Mouse (Mus musculus) limb, embryonic 14.5 days (tissue): ENCODE data around the gene Nfkbil1. TPM values are rescaled to one million over a fixed set of nuclear protein-coding genes. Genes with fewer than 3 reads are reported as not detected.

Experiments
- ATAC-seq: fragments of 200-750 bp; cut with Nextera tagmentation; 2 replicates; pipeline ENCODE4 v1.8.0; 2017; ENCODE audit warnings: low read depth, moderate number of reproducible peaks, moderate TSS enrichment; ENCODE audit not compliant: low FRiP score
- DNase-seq: peaks from one replicate; pipeline ENCODE4 v3.0.0-alpha.2; 2015; ENCODE audit warnings: low spot score
- H3K27ac ChIP-seq: fragments of 300-500 bp; sonication (generic); replicated peaks from 2 replicates; pipeline ENCODE4 v1.5.1; 2014; ENCODE audit warnings: low read depth, mild to moderate bottlenecking, low read length, moderate library complexity, mixed read lengths
- H3K27me3 ChIP-seq: fragments of 300-500 bp; sonication (generic); 2 replicates; pipeline ENCODE4 v1.6.1; 2014; ENCODE audit warnings: low read length, mixed read lengths; ENCODE audit not compliant: control insufficient read depth, insufficient read depth
- H3K36me3 ChIP-seq: fragments of 300-500 bp; sonication (generic); 2 replicates; pipeline ENCODE4 v1.6.1; 2014; ENCODE audit warnings: mild to moderate bottlenecking, low read length, moderate library complexity, mixed read lengths; ENCODE audit not compliant: control insufficient read depth, insufficient read depth
- H3K4me1 ChIP-seq: fragments of 300-500 bp; sonication (generic); 2 replicates; pipeline ENCODE4 v1.6.1; 2014; ENCODE audit warnings: antibody characterized with exemption, low read length, mixed read lengths; ENCODE audit not compliant: control insufficient read depth, insufficient read depth
- H3K4me2 ChIP-seq: fragments of 300-500 bp; sonication (generic); replicated peaks from 2 replicates; pipeline ENCODE4 v1.6.1; 2014; ENCODE audit warnings: low read depth, mild to moderate bottlenecking, low read length, moderate library complexity; ENCODE audit not compliant: severe bottlenecking
- H3K4me3 ChIP-seq: fragments of 300-500 bp; sonication (generic); replicated peaks from 2 replicates; pipeline ENCODE4 v1.5.1; 2014; ENCODE audit warnings: low read length
- H3K9ac ChIP-seq: fragments of 300-500 bp; sonication (generic); 2 replicates; pipeline ENCODE4 v1.6.1; 2014; ENCODE audit warnings: mild to moderate bottlenecking, low read depth, low read length, moderate library complexity; ENCODE audit not compliant: severe bottlenecking
- H3K9me3 ChIP-seq: fragments of 300-500 bp; sonication (generic); 2 replicates; pipeline ENCODE4 v1.6.1; 2016; ENCODE audit warnings: low read length; ENCODE audit not compliant: control insufficient read depth
- POLR2A ChIP-seq: fragments of 200-500 bp; IDR thresholded peaks from 2 replicates; pipeline ENCODE4 v1.8.0; 2012; ENCODE audit warnings: inconsistent platforms, mild to moderate bottlenecking, moderate library complexity, borderline replicate concordance; ENCODE audit not compliant: insufficient read depth, insufficient read length; ENCODE audit errors: extremely low read depth
- WGBS: fragments of 180-500 bp; shearing (Covaris S2); extraction: QIAGEN DNeasy Blood & Tissue Kit; methylation state at CpG from one replicate; pipeline ENCODE4 v1.1.7; 2014; 5-methylcytosine and 5-hydroxymethylcytosine counted together
- microRNA-seq: library from miRNA; unstranded; fragments of <30 nt; microRNA quantifications from one replicate; pipeline ENCODE4, GENCODE M21; 2016
- polyA plus RNA-seq, 2 experiments: library from polyadenylated mRNA; depleted of rRNA in 1 of 2; stranded (reverse) in 1 of 2; unstranded in 1 of 2; fragments of >200 nt; fragmentation: Nextera tagmentation in 1 of 2; extraction: Ambion mirVana in 1 of 2; gene quantifications; 2 replicates each; pipeline versions ENCODE4 v1.2.1 to v1.2.3; 2012 to 2014

Gene Nfkbil1
- polyA plus RNA-seq, 2 experiments, result 4.9 to 17.0 TPM

- Histone ChIP-seq H3K9ac (no peak overlapping the region), H3K4me2 (no peak overlapping the region), H3K4me1 (0 out of 2 replicates have a peak, but pooled peaks cover 3% of the 10 kb centered on the region), H3K36me3 (no peaks in the 10 kb centered on the region), H3K9me3 (no peaks in the 10 kb centered on the region), H3K27me3 (no peaks in the 10 kb centered on the region), H3K4me3 (no peak overlapping the region), H3K27ac (no peak overlapping the region; the same call in 1 of the 2 replicates)
- TF ChIP-seq POLR2A, result no peak
- WGBS, result 61% methylated on average over 3 of the region's 3 CpGs
- ATAC-seq (no peak), DNase-seq (no peak)
Measured at GRCm38 (mm10) chr17:35173329-35173728, 62.3 kb downstream of the Nfkbil1 start.

GRCm38 (mm10) chr17:35172445-35173234 lies 63.0 kb downstream of the Nfkbil1 start:
- Histone ChIP-seq H3K36me3 (no peaks in the 10 kb centered on the region), H3K9me3 (no peaks in the 10 kb centered on the region), H3K27me3 (no peaks in the 10 kb centered on the region), H3K27ac (no peak overlapping the region), H3K4me2 (no peak overlapping the region), H3K9ac (no peak overlapping the region), H3K4me1 (0 out of 2 replicates have a peak, but pooled peaks cover 3% of the 10 kb centered on the region), H3K4me3 (no peak overlapping the region)
- ATAC-seq, result no peak
- 75% methylated on average over 11 of the region's 11 CpGs for WGBS
- TF ChIP-seq POLR2A, result no peak
- no peak for DNase-seq

Small RNAs within 50 kb of the gene (microRNA-seq; reads per million reads assigned to microRNA genes)
- not detected for gene Mir6973a
- not detected for gene Mir6974
- gene Mir6975, result 1.8 reads per million
- not detected for gene Mir8094

Other genes starting within 250 kb of the Nfkbil1 start
Only the 30 nearest of the 35 such genes appear.
- gene Msh5, start 189.0 kb downstream of the Nfkbil1 start, polyA plus RNA-seq (2012; rRNA removed), result 6.4 and 6.5 TPM in 2 replicates
- 3.4 and 3.5 TPM in 2 replicates for gene Msh5, start 189.0 kb downstream of the Nfkbil1 start, polyA plus RNA-seq (2014; fragmentation: Nextera tagmentation; extraction: Ambion mirVana)
- gene Clic1, start 185.8 kb downstream of the Nfkbil1 start, polyA plus RNA-seq (2012; rRNA removed), result 229 and 236 TPM in 2 replicates
- 103 and 108 TPM in 2 replicates for gene Clic1, start 185.8 kb downstream of the Nfkbil1 start, polyA plus RNA-seq (2014; fragmentation: Nextera tagmentation; extraction: Ambion mirVana)
- gene Ddah2, start 176.8 kb downstream of the Nfkbil1 start, polyA plus RNA-seq (2012; rRNA removed), result 271 and 326 TPM in 2 replicates
- gene Ddah2, start 176.8 kb downstream of the Nfkbil1 start, polyA plus RNA-seq (2014; fragmentation: Nextera tagmentation; extraction: Ambion mirVana), result 358 and 403 TPM in 2 replicates
- 3.4 and 5.5 TPM in 2 replicates for gene Ly6g6c, start 170.4 kb downstream of the Nfkbil1 start, polyA plus RNA-seq (2012; rRNA removed)
- gene Ly6g6c, start 170.4 kb downstream of the Nfkbil1 start, polyA plus RNA-seq (2014; fragmentation: Nextera tagmentation; extraction: Ambion mirVana), result 10.4 and 22.3 TPM in 2 replicates
- 0.45 and 0.47 TPM in 2 replicates for gene Mpig6b, start 169.6 kb downstream of the Nfkbil1 start, polyA plus RNA-seq (2012; rRNA removed)
- gene Mpig6b, start 169.6 kb downstream of the Nfkbil1 start, polyA plus RNA-seq (2014; fragmentation: Nextera tagmentation; extraction: Ambion mirVana), result 0.64 and 1.3 TPM in 2 replicates
- 14.2 and 14.8 TPM in 2 replicates for gene Ly6g6e, start 158.9 kb downstream of the Nfkbil1 start, polyA plus RNA-seq (2012; rRNA removed)
- gene Ly6g6e, start 158.9 kb downstream of the Nfkbil1 start, polyA plus RNA-seq (2014; fragmentation: Nextera tagmentation; extraction: Ambion mirVana), result 18.0 and 28.4 TPM in 2 replicates
- gene Ly6g6d, start 157.7 kb downstream of the Nfkbil1 start, polyA plus RNA-seq (2012; rRNA removed), result 1.3 and 2.3 TPM in 2 replicates
- 2.0 TPM in 1 of 2 replicates, not detected in the other for gene Ly6g6d, start 157.7 kb downstream of the Nfkbil1 start, polyA plus RNA-seq (2014; fragmentation: Nextera tagmentation; extraction: Ambion mirVana)
- gene Ly6g6f, start 150.2 kb downstream of the Nfkbil1 start, polyA plus RNA-seq (2012; rRNA removed), result 0.14 and 0.73 TPM in 2 replicates
- 0.28 TPM in 1 of 2 replicates, not detected in the other for gene Ly6g6f, start 150.2 kb downstream of the Nfkbil1 start, polyA plus RNA-seq (2014; fragmentation: Nextera tagmentation; extraction: Ambion mirVana)
- gene Abhd16a, start 146.5 kb downstream of the Nfkbil1 start, polyA plus RNA-seq (2012; rRNA removed), result 98.6 and 157 TPM in 2 replicates
- 78.0 and 88.3 TPM in 2 replicates for gene Abhd16a, start 146.5 kb downstream of the Nfkbil1 start, polyA plus RNA-seq (2014; fragmentation: Nextera tagmentation; extraction: Ambion mirVana)
- not detected in 2 replicates for gene Ly6g5c, start 127.5 kb downstream of the Nfkbil1 start, polyA plus RNA-seq (2012; rRNA removed)
- not detected in 2 replicates for gene Ly6g5c, start 127.5 kb downstream of the Nfkbil1 start, polyA plus RNA-seq (2014; fragmentation: Nextera tagmentation; extraction: Ambion mirVana)
- 2.1 and 3.5 TPM in 2 replicates for gene Ly6g5b, start 120.4 kb downstream of the Nfkbil1 start, polyA plus RNA-seq (2012; rRNA removed)
- gene Ly6g5b, start 120.4 kb downstream of the Nfkbil1 start, polyA plus RNA-seq (2014; fragmentation: Nextera tagmentation; extraction: Ambion mirVana), result 0.59 and 0.68 TPM in 2 replicates
- 13.6 and 15.1 TPM in 2 replicates for gene Gpank1, start 114.3 kb downstream of the Nfkbil1 start, polyA plus RNA-seq (2012; rRNA removed)
- gene Gpank1, start 114.3 kb downstream of the Nfkbil1 start, polyA plus RNA-seq (2014; fragmentation: Nextera tagmentation; extraction: Ambion mirVana), result 17.5 and 20.0 TPM in 2 replicates
- gene Csnk2b, start 113.7 kb downstream of the Nfkbil1 start, polyA plus RNA-seq (2012; rRNA removed), result 181 and 250 TPM in 2 replicates
- 275 and 308 TPM in 2 replicates for gene Csnk2b, start 113.7 kb downstream of the Nfkbil1 start, polyA plus RNA-seq (2014; fragmentation: Nextera tagmentation; extraction: Ambion mirVana)
- gene D17H6S53E, start 109.4 kb downstream of the Nfkbil1 start, polyA plus RNA-seq (2012; rRNA removed), result 5.7 and 6.6 TPM in 2 replicates
- gene D17H6S53E, start 109.4 kb downstream of the Nfkbil1 start, polyA plus RNA-seq (2014; fragmentation: Nextera tagmentation; extraction: Ambion mirVana), result 6.4 and 8.2 TPM in 2 replicates
- 1.1 and 1.7 TPM in 2 replicates for gene Apom, start 103.7 kb downstream of the Nfkbil1 start, polyA plus RNA-seq (2012; rRNA removed)
- 0.26 TPM in 1 of 2 replicates, not detected in the other for gene Apom, start 103.7 kb downstream of the Nfkbil1 start, polyA plus RNA-seq (2014; fragmentation: Nextera tagmentation; extraction: Ambion mirVana)
- 265 and 361 TPM in 2 replicates for gene Bag6, start 100.6 kb downstream of the Nfkbil1 start, polyA plus RNA-seq (2012; rRNA removed)
- 76.2 and 82.8 TPM in 2 replicates for gene Bag6, start 100.6 kb downstream of the Nfkbil1 start, polyA plus RNA-seq (2014; fragmentation: Nextera tagmentation; extraction: Ambion mirVana)
- 404 and 512 TPM in 2 replicates for gene Prrc2a, start 70.9 kb downstream of the Nfkbil1 start, polyA plus RNA-seq (2012; rRNA removed)
- 192 and 196 TPM in 2 replicates for gene Prrc2a, start 70.9 kb downstream of the Nfkbil1 start, polyA plus RNA-seq (2014; fragmentation: Nextera tagmentation; extraction: Ambion mirVana)
- 4.0 and 4.8 TPM in 2 replicates for gene Aif1, start 59.7 kb downstream of the Nfkbil1 start, polyA plus RNA-seq (2012; rRNA removed)
- 13.1 and 15.7 TPM in 2 replicates for gene Aif1, start 59.7 kb downstream of the Nfkbil1 start, polyA plus RNA-seq (2014; fragmentation: Nextera tagmentation; extraction: Ambion mirVana)
- 21.8 and 24.4 TPM in 2 replicates for gene Lst1, start 47.4 kb downstream of the Nfkbil1 start, polyA plus RNA-seq (2012; rRNA removed)
- 23.2 and 29.2 TPM in 2 replicates for gene Lst1, start 47.4 kb downstream of the Nfkbil1 start, polyA plus RNA-seq (2014; fragmentation: Nextera tagmentation; extraction: Ambion mirVana)
- gene Ltb, start 41.4 kb downstream of the Nfkbil1 start, polyA plus RNA-seq (2012; rRNA removed), result 1.7 and 3.0 TPM in 2 replicates
- gene Ltb, start 41.4 kb downstream of the Nfkbil1 start, polyA plus RNA-seq (2014; fragmentation: Nextera tagmentation; extraction: Ambion mirVana), result 1.1 and 1.4 TPM in 2 replicates
- 1.1 and 1.3 TPM in 2 replicates for gene Tnf, start 33.8 kb downstream of the Nfkbil1 start, polyA plus RNA-seq (2012; rRNA removed)
- 0.28 and 0.73 TPM in 2 replicates for gene Tnf, start 33.8 kb downstream of the Nfkbil1 start, polyA plus RNA-seq (2014; fragmentation: Nextera tagmentation; extraction: Ambion mirVana)
- 0.36 and 0.39 TPM in 2 replicates for gene Lta, start 30.4 kb downstream of the Nfkbil1 start, polyA plus RNA-seq (2012; rRNA removed)
- 0.14 TPM in 1 of 2 replicates, not detected in the other for gene Lta, start 30.4 kb downstream of the Nfkbil1 start, polyA plus RNA-seq (2014; fragmentation: Nextera tagmentation; extraction: Ambion mirVana)
- 0.26 TPM in 1 of 2 replicates, not detected in the other for gene Gm16181, start 15.0 kb downstream of the Nfkbil1 start, polyA plus RNA-seq (2012; rRNA removed)
- not detected in 2 replicates for gene Gm16181, start 15.0 kb downstream of the Nfkbil1 start, polyA plus RNA-seq (2014; fragmentation: Nextera tagmentation; extraction: Ambion mirVana)
- 11.2 and 12.0 TPM in 2 replicates for gene Atp6v1g2, start 2.1 kb downstream of the Nfkbil1 start, polyA plus RNA-seq (2012; rRNA removed)
- 3.6 and 4.9 TPM in 2 replicates for gene Atp6v1g2, start 2.1 kb downstream of the Nfkbil1 start, polyA plus RNA-seq (2014; fragmentation: Nextera tagmentation; extraction: Ambion mirVana)
- 877 and 1,003 TPM in 2 replicates for gene Ddx39b, start 6.0 kb upstream of the Nfkbil1 start, polyA plus RNA-seq (2012; rRNA removed)
- gene Ddx39b, start 6.0 kb upstream of the Nfkbil1 start, polyA plus RNA-seq (2014; fragmentation: Nextera tagmentation; extraction: Ambion mirVana), result 416 and 445 TPM in 2 replicates
- gene H2-D1, start 26.9 kb upstream of the Nfkbil1 start, polyA plus RNA-seq (2012; rRNA removed), result 26.0 and 27.2 TPM in 2 replicates
- 49.3 and 53.9 TPM in 2 replicates for gene H2-D1, start 26.9 kb upstream of the Nfkbil1 start, polyA plus RNA-seq (2014; fragmentation: Nextera tagmentation; extraction: Ambion mirVana)
- 0.01 and 0.05 TPM in 2 replicates for gene H2-Q1, start 84.6 kb upstream of the Nfkbil1 start, polyA plus RNA-seq (2012; rRNA removed)
- gene H2-Q1, start 84.6 kb upstream of the Nfkbil1 start, polyA plus RNA-seq (2014; fragmentation: Nextera tagmentation; extraction: Ambion mirVana), result not detected in 2 replicates
- 0.16 and 0.41 TPM in 2 replicates for gene H2-Q2, start 106.5 kb upstream of the Nfkbil1 start, polyA plus RNA-seq (2012; rRNA removed)
- 0.15 and 0.37 TPM in 2 replicates for gene H2-Q2, start 106.5 kb upstream of the Nfkbil1 start, polyA plus RNA-seq (2014; fragmentation: Nextera tagmentation; extraction: Ambion mirVana)
- gene H2-Q4, start 143.8 kb upstream of the Nfkbil1 start, polyA plus RNA-seq (2012; rRNA removed), result 15.2 and 15.5 TPM in 2 replicates
- gene H2-Q4, start 143.8 kb upstream of the Nfkbil1 start, polyA plus RNA-seq (2014; fragmentation: Nextera tagmentation; extraction: Ambion mirVana), result 2.8 and 3.5 TPM in 2 replicates
- gene H2-Q6, start 189.1 kb upstream of the Nfkbil1 start, polyA plus RNA-seq (2012; rRNA removed), result 0.73 and 1.00 TPM in 2 replicates
- gene H2-Q6, start 189.1 kb upstream of the Nfkbil1 start, polyA plus RNA-seq (2014; fragmentation: Nextera tagmentation; extraction: Ambion mirVana), result 0.41 and 0.53 TPM in 2 replicates